Mouse (Mus musculus) Patski (cell line): Measurements from ENCODE around the gene Slc7a14. TPM values are rescaled to one million over a fixed set of nuclear protein-coding genes. Genes with fewer than 3 reads are reported as not detected.

ENCODE experiments used
- ATAC-seq: fragments of 100-300 bp; one replicate; pipeline ENCODE4 v1.8.0; 2021
- CTCF ChIA-PET: fragments of 350-600 bp; sonication (Branson Sonifier 250); formaldehyde crosslinking; loops from one replicate; lab custom pipeline; 2022; ENCODE audit warnings: inconsistent platforms; lab: Charles Lee
- POLR2A ChIA-PET: fragments of 350-600 bp; sonication (Branson Sonifier 250); formaldehyde crosslinking; loops from one replicate; lab custom pipeline; 2022; ENCODE audit warnings: antibody characterized with exemption, inconsistent platforms; lab: Charles Lee
- DNase-seq: peaks from one replicate; pipeline ENCODE4 v3.0.0-alpha.2; 2011; ENCODE audit warnings: low read depth, low spot score
- H3K27me3 ChIP-seq: fragments of 371-371 bp; one replicate; pipeline ENCODE4 v1.5.1; 2021
- CTCF ChIP-seq: fragments of 100-300 bp; IDR thresholded peaks from one replicate; pipeline ENCODE4 v1.5.1; 2021
- in situ Hi-C: fragments of 300-500 bp; cut with MboI; formaldehyde crosslinking; loops from 3 replicates; pipeline ENCODE4 v1.11.1; 2018; ENCODE audit warnings: low pct_unique_long_range_greater_than_20kb, mixed read lengths
- polyA plus RNA-seq: library from polyadenylated mRNA; unstranded; gene quantifications from one replicate; pipeline ENCODE4 v1.2.3, GENCODE M21; 2021

Slc7a14 gene
- polyA plus RNA-seq, 1 experiment from 2014 or later = 0.05 TPM

DNA sequence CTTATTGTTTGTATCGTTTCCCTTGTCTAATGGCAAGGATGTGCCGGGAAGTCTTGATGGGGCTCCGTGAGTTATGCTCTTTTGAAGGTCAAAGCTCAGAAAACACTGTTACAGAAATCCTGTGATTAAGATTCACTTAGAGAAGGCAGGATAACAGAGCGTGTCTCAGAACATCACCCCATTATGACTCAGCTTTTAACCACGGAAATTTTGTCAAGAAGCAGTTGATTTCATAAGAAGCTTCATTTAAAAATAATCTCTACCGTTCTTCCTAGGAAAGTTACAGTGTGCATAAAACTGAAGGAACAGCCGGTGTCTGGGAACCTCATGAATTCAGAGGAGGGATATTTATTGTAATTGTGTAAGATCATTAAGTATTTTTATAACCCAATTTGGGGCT is 90.7 kb downstream of the Slc7a14 start:
- DNase-seq (peak; percentile 80), ATAC-seq (peak; percentile 84)
- POLR2A ChIA-PET = interaction anchor here (0.7 kb wide), 1 partner anchor 150 kb away, joined by 3 read pairs; no protein-coding TSS in a partner anchor
- no peaks in the 10 kb centered on the region for H3K27me3 ChIP-seq
- in situ Hi-C loops = no loop called here
- no peak for TF ChIP-seq CTCF
- CTCF ChIA-PET = interaction anchor here (0.9 to 2.0 kb wide), 8 partner anchors 9 to 55 kb away, joined by 3 to 8 read pairs (median 4); no protein-coding TSS in a partner anchor

DNA sequence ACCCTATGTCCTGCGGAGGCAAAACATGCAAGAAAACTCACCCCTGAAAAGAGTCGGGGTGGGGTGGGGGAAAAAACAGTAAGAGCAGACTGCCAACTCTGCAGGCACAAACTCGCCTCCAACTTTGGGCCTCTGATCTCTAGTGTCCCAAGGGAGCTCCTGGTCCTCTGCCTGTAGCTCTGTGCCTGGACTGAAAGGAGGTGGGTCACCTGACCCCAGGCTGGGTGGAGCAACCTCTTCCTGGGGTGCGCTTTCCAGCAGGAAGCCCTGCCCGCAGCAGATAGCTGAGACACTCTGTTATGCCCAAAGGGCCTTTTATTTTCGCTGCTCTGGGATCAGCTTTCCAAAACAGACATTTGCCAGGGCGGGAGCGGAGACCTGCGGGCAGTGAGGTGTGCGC is 92.7 kb downstream of the Slc7a14 start:
- in situ Hi-C loops = no loop called here
- H3K27me3 ChIP-seq = no peaks in the 10 kb centered on the region
- no peak for TF ChIP-seq CTCF
- POLR2A ChIA-PET = interaction anchor here (0.8 kb wide), 1 partner anchor 22 kb away, joined by 3 read pairs; no protein-coding TSS in a partner anchor
- CTCF ChIA-PET = interaction anchor here (0.8 to 1.1 kb wide), 4 partner anchors 11 to 31 kb away, joined by 3 read pairs; no protein-coding TSS in a partner anchor
- no peak for ATAC-seq
- no peak for DNase-seq

DNA sequence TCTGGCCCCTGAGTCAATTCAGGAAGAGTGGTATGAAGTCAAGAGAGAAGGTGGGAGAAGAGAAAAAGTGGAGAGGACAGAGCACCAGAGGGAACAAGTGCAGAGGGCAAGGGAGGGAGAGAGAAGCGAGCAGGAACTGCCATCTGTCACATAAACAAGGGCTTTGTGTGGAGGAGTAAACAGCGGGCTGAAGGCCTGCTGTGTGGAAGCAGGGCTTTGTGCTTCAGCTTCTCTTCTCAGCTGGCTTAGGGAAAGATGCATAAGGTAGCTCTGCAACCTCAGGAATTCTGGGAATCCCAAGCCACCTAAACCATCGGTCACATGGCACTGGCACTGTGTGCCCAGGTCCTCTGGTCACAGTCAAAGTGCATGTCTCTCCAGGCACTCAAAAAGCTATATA is 96.4 kb downstream of the Slc7a14 start:
- CTCF ChIA-PET = interaction anchor here (0.8 to 1.0 kb wide), 2 partner anchors 15 to 25 kb away, joined by 3 to 4 read pairs; no protein-coding TSS in a partner anchor
- POLR2A ChIA-PET = interaction anchor here (0.7 kb wide), 1 partner anchor 9 kb away, joined by 4 read pairs; no protein-coding TSS in a partner anchor
- in situ Hi-C loops = no loop called here
- ATAC-seq = peak; percentile 38
- H3K27me3 ChIP-seq = no peaks in the 10 kb centered on the region
- DNase-seq = no peak
- no peak for TF ChIP-seq CTCF

DNA sequence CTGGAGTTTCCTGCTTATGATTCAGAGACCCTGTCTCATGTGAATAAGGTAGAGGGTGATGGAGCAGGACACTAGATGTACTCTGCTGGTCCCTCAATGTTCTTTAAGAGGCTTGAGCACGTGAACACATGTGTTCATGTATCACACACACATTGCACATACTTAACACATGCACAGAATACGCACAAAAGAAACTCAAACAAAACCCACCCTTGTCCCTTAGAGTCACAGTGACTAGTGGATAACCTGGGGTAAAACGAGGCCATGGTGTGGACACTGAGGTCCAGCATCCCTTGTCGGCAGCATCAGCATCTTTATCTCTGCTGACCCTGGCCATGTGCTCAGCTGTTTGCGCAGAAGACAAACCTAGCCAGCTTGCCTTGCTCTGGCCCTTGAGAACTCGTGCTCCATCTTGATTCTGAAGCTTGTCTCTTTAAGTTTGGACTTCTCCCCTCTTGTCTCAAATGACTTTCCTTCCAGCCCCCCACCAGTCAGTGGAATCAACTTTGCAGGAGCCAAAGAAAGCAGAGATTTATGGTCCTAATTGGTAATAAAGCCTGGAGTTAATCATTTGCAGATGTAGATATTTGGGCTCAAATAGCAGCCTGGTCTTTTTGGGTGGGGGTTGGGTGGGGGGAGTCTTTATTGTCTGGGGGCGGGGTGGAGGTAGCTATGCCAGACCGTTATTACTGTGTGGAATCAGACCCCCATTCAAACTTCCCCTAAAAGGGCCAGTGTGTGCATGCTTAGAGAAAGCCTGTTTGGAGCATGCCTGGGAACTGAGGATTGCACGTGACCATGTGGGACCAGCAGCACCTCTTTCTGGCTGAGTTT is 97.8 kb downstream of the Slc7a14 start:
- in situ Hi-C loops = no loop called here
- no peak for DNase-seq
- no peak for ATAC-seq
- TF ChIP-seq CTCF = no peak
- ChIA-PET CTCF (no interaction called here), POLR2A (interaction anchor here (0.5 kb wide), 1 partner anchor 24 kb away, joined by 3 read pairs; no protein-coding TSS in a partner anchor)
- H3K27me3 ChIP-seq = no peaks in the 10 kb centered on the region

DNA sequence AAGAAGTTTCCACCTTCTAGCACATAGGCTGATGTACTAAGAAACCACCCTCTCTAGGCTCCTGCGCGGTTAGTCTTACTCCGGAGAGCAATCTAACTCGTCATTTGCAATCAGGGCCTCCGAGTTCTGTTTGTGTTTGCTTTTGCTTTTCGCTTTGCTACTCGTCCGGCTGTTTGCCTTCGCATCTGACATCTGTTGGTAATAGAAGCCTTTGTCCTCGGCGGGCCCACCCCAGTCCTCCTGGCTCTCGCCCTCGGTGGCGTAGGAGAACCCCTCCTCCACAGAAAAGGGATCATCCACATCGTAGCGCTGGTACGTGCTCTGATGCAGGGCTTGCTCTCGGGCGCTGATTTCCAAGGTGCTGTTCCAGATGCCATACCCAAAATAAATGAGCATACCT is 101.2 kb downstream of the Slc7a14 start:
- in situ Hi-C loops = no loop called here
- no peak for TF ChIP-seq CTCF
- no peak for DNase-seq
- H3K27me3 ChIP-seq = no peaks in the 10 kb centered on the region
- ATAC-seq = no peak
- ChIA-PET POLR2A (no interaction called here), CTCF (interaction anchor here (1.0 kb wide), 1 partner anchor 11 kb away, joined by 4 read pairs; no protein-coding TSS in a partner anchor)

DNA sequence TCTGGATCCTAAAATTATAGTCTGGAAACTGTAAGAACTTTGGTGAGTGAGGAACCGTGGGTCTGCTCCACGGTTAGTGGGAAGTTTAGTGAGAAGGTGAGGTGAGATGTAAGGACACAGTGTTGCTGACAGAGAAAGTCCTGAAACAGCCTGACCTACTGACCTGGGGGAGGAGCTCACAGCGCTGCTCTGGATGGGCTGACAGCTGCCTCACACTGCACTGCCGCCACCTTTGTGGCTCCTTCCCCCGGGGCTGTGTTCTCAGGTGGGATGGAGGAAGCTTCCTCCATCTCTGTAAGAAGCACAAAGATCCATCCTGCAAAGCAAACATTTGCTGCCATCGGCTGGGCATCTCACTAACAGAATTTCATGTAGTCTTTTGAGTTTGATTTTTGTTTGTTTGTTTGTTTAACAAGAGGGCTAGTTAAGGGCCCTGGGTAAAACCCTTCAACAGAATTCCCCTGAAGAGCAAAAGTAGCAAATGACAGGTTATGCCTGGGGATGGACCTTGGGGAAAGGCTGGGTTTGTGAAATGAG is 101.7 kb downstream of the Slc7a14 start:
- TF ChIP-seq CTCF = no peak
- ChIA-PET POLR2A (no interaction called here), CTCF (interaction anchor here (1.2 kb wide), 1 partner anchor 58 kb away, joined by 4 read pairs; no protein-coding TSS in a partner anchor)
- no peak for DNase-seq
- no peak for ATAC-seq
- in situ Hi-C loops = no loop called here
- no peaks in the 10 kb centered on the region for H3K27me3 ChIP-seq

DNA sequence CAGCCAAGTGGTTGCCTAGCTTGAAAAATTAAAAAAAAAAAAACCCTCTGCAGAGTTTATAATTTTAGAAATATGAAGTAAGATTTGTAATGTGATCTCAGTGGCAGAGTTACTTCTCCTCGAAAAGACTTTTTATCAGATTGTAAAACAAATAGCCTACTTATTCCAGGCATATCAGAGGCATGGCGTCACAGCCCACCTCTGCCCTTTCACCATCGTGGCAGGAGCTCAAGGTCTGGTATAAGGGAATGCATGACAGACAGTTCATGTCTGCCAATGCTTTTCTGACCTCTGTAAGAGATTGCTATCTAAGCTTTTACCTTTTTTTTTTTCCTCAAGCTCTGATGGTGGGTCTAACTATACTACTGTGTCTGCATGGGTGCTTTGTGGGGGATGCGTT is 102.1 kb downstream of the Slc7a14 start:
- no peak for TF ChIP-seq CTCF
- POLR2A ChIA-PET = interaction anchor here (0.7 kb wide), 1 partner anchor 1673 kb away, joined by 4 read pairs; no protein-coding TSS in a partner anchor
- CTCF ChIA-PET = interaction anchor here (1.2 kb wide), 1 partner anchor 58 kb away, joined by 4 read pairs; no protein-coding TSS in a partner anchor
- in situ Hi-C loops = no loop called here
- ATAC-seq (no peak), DNase-seq (no peak)
- H3K27me3 ChIP-seq = no peaks in the 10 kb centered on the region

DNA sequence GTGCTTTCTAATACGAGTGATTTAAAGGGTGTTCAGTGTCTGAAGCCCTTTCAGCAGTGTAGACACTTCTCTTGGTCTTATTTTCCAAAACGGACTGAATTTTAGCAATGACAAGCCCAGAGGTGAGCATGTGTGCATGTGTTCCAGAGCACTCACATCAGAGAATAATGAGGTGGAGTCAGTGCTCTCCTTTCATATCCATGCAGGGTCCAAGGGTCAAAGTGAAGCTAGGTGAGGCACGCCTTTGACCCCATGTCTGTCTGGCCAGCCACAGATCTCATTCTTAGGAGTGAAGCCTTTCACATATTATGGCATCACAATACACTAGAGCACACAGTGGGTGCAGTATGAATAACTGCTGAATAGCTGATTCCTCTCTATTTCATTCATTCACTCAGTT is 105.0 kb downstream of the Slc7a14 start:
- in situ Hi-C loops = no loop called here

DNA sequence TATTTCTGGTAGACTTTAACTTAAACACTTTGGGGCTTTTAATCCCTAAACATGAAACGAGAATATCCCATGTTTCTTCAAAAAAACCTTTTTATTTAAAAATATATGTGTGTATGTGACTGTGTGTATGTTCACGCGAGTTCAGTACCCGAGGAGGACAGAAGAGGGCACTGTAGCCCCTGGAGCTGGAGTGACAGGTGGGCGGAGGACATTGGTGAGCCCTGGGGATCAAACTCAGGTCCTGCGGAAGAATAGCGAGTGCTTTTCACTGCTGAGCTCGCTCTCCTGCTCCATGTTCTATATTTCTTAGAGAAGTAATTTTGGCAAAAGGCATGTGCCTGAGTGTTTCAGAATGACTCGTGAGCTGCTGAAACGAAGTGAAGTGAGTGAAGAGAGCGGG is 106.2 kb downstream of the Slc7a14 start:
- CTCF ChIA-PET = interaction anchor here (0.9 to 1.0 kb wide), 2 partner anchors 15 to 34 kb away, joined by 3 to 4 read pairs; no protein-coding TSS in a partner anchor
- DNase-seq (no peak), ATAC-seq (no peak)
- no peak for TF ChIP-seq CTCF
- H3K27me3 ChIP-seq = no peaks in the 10 kb centered on the region
- POLR2A ChIA-PET = no interaction called here
- in situ Hi-C loops = no loop called here

More for the DNA sequence above, 105.0 kb downstream of the Slc7a14 start:
- TF ChIP-seq CTCF = no peak
- CTCF ChIA-PET = no interaction called here
- no peaks in the 10 kb centered on the region for H3K27me3 ChIP-seq
- no peak for DNase-seq
- POLR2A ChIA-PET = no interaction called here
- ATAC-seq = no peak

DNA sequence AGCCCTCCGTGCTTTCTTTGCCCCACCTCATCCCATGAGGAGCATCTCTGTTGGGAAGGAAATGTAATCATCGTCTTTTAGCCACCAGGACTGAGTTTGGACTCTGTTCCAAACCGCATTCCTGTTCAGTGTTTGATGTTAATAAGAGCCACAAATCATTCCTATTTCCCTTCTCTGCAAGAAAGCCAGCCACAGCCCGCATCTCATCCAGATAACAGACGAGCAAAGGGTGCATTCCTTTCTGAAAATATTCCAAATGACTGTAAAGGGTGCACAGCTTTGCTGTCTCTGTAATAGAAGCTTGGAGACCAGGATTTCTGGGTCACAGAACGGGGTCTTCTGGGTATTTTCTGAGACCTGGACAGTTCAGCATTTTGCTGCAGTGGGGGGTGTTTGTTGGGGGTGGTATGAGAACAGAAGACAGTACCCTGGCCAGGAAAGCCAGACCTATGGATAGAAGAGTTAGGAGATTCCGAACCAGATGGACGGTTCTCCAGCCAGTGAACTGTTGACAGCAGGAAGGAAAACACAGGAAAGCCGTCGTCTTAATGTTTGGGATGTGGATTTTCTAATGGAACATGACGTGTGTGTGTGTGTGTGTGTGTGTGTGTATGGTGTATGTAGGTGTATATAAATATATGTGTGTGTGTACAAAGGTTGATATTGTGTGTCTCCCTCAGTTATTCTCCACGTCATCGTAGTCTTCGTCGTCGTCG is 110.9 kb downstream of the Slc7a14 start:
- POLR2A ChIA-PET = interaction anchor here (0.6 kb wide), 1 partner anchor 753 kb away, joined by 3 read pairs; no protein-coding TSS in a partner anchor
- in situ Hi-C loops = no loop called here
- no peak for DNase-seq
- peak; percentile 51 for ATAC-seq
- CTCF ChIA-PET = no interaction called here
- H3K27me3 ChIP-seq = no peaks in the 10 kb centered on the region
- no peak for TF ChIP-seq CTCF
